Mouse (Mus musculus) embryonic fibroblast, embryonic 13.5 days (primary cell): Measurements from ENCODE around the gene Rap2b.

Source experiments
- CTCF ChIP-seq: IDR thresholded peaks from 2 replicates; pipeline ENCODE4 v1.5.1; 2011; ENCODE audit warnings: mild to moderate bottlenecking, control low read depth, low read length, moderate library complexity, borderline replicate concordance; ENCODE audit not compliant: insufficient read depth
- POLR2A ChIP-seq: IDR thresholded peaks from 2 replicates; pipeline ENCODE4 v1.6.1; 2011; ENCODE audit warnings: low read depth, mild to moderate bottlenecking, control low read depth, low read length, moderate library complexity

DNA sequence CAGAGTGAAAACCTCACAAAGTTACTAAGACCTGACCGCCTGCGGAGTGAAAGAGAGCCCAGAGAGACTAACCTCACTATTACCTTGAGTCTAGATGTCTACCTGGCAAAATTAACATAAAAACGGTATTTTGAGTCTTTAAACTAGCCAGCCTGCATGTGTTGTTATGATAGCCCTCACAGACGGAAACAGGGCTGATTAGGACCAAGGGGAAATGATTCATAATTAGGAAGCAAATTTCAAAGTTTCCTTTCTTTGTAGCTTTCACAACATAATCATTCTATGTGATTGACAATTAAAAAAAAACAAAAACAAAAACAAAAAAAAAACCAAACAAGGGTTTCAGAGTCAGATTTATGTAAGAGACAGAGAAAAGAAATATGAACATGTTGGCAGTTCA, 24.9 kb downstream of the Rap2b start:
- TF ChIP-seq CTCF (no peak), POLR2A (no peak)
